Mouse (Mus musculus) monocyte, adult 59 days (primary cell): ENCODE data around the gene Dnase1. TPM values are rescaled to one million over a fixed set of nuclear protein-coding genes. Genes with fewer than 3 reads are reported as not detected.

ENCODE experiments used
- total RNA-seq, 2 experiments: library from RNA; stranded (reverse); gene quantifications; one replicate each; pipeline ENCODE4 v1.2.4; 2023

Dnase1 gene
- not detected for total RNA-seq

GRCm38 (mm10) chr16:4036807-4037206, at the start of gene Dnase1:
Dnase1 (plus strand) TSS chr16:4036942.

GRCm38 (mm10) chr16:4003489-4004398, 33.0 kb upstream of the Dnase1 start, which contains the start of gene Slx4:
Slx4 (minus strand) TSS chr16:4003770.

GRCm38 (mm10) chr16:4077384-4078061, 40.8 kb downstream of the Dnase1 start, which contains the start of gene Trap1:
Trap1 (minus strand) TSS chr16:4077827.

Other genes with a start within 250 kb of the Dnase1 start
- not detected for gene Olfr15, start 206.1 kb upstream of the Dnase1 start, total RNA-seq
- gene Zfp174, start 189.7 kb upstream of the Dnase1 start, total RNA-seq = under 1 TPM; 0.39 to 0.64 TPM
- 100 to 1,000 TPM; 118 to 130 TPM for gene Naa60, start 164.6 kb upstream of the Dnase1 start, total RNA-seq
- 10 to 100 TPM; 11.8 to 17.2 TPM for gene Zfp597, start 152.4 kb upstream of the Dnase1 start, total RNA-seq
- gene Gm20695, start 152.3 kb upstream of the Dnase1 start, total RNA-seq = 1 to 10 TPM; 1.0 to 2.8 TPM
- gene 1700037C18Rik, start 128.3 kb upstream of the Dnase1 start, total RNA-seq = 1 to 10 TPM; 3.7 to 4.3 TPM
- gene Cluap1, start 128.1 kb upstream of the Dnase1 start, total RNA-seq = 10 to 100 TPM; 11.0 to 13.2 TPM
- gene Nlrc3, start 60.3 kb upstream of the Dnase1 start, total RNA-seq = 1 to 10 TPM; 1.7 to 2.6 TPM
- 10 to 100 TPM; 30.3 to 34.9 TPM for gene Slx4, start 33.2 kb upstream of the Dnase1 start, total RNA-seq
- gene Trap1, start 40.9 kb downstream of the Dnase1 start, total RNA-seq = 10 to 100 TPM; 39.4 to 41.5 TPM
- 100 to 1,000 TPM; 108 to 119 TPM for gene Crebbp, start 177.1 kb downstream of the Dnase1 start, total RNA-seq